Mouse (Mus musculus): Measurements from ENCODE around the gene Basp1.
"Not testable (repeated sequence)": the region's sequence is repeated elsewhere in the genome, so short reads cannot be mapped to it uniquely, and the experiment has no call there.

Gene Basp1

GRCm38 (mm10) chr15:25413378-25413901 lies at the start of gene Basp1:
Gene Basp1, minus strand, starts transcription at chr15:25413764.
- peak; percentile 59 for DNase-seq (ENCODE audit: low spot score)

GRCm38 (mm10) chr15:25463076-25463475 lies 49.5 kb upstream of the Basp1 start:
- not testable (repeated sequence) for DNase-seq (ENCODE audit: low spot score)

GRCm38 (mm10) chr15:25462056-25462762 lies 48.6 kb upstream of the Basp1 start:
- no peak for DNase-seq (ENCODE audit: low spot score)

- no peak for DNase-seq (ENCODE audit: low spot score)
These were observed 46.3 kb upstream of the Basp1 start for GRCm38 (mm10) chr15:25459901-25460300.

GRCm38 (mm10) chr15:25457421-25457820 lies 43.9 kb upstream of the Basp1 start:
- no peak for DNase-seq (ENCODE audit: low spot score)

- no peak for DNase-seq (ENCODE audit: low spot score)
These were observed 40.0 kb upstream of the Basp1 start for GRCm38 (mm10) chr15:25453538-25453937.

- DNase-seq (ENCODE audit: low spot score), result no peak
These were observed 35.8 kb upstream of the Basp1 start for GRCm38 (mm10) chr15:25449348-25449747.

- no peak for DNase-seq (ENCODE audit: low spot score)
These were observed 35.3 kb upstream of the Basp1 start for GRCm38 (mm10) chr15:25448703-25449340.

GRCm38 (mm10) chr15:25447136-25447535 lies 33.6 kb upstream of the Basp1 start:
- no peak for DNase-seq (ENCODE audit: low spot score)

- no peak for DNase-seq (ENCODE audit: low spot score)
These were observed 32.6 kb upstream of the Basp1 start for GRCm38 (mm10) chr15:25446155-25446487.

- no peak for DNase-seq (ENCODE audit: low spot score)
These were observed 32.0 kb upstream of the Basp1 start for GRCm38 (mm10) chr15:25445361-25446154.

GRCm38 (mm10) chr15:25444208-25444607 lies 30.6 kb upstream of the Basp1 start:
- no peak for DNase-seq (ENCODE audit: low spot score)

GRCm38 (mm10) chr15:25443140-25443790 lies 29.7 kb upstream of the Basp1 start:
- DNase-seq (ENCODE audit: low spot score), result no peak

GRCm38 (mm10) chr15:25441868-25442185 lies 28.3 kb upstream of the Basp1 start:
- no peak for DNase-seq (ENCODE audit: low spot score)

- DNase-seq (ENCODE audit: low spot score), result peak; percentile 61
These were observed 27.7 kb upstream of the Basp1 start for GRCm38 (mm10) chr15:25440991-25441867.

GRCm38 (mm10) chr15:25440317-25440716 lies 26.8 kb upstream of the Basp1 start:
- DNase-seq (ENCODE audit: low spot score), result no peak

- no peak for DNase-seq (ENCODE audit: low spot score)
These were observed 18.8 kb upstream of the Basp1 start for GRCm38 (mm10) chr15:25432341-25432740.

- DNase-seq (ENCODE audit: low spot score), result no peak
These were observed 16.6 kb upstream of the Basp1 start for GRCm38 (mm10) chr15:25430167-25430566.

- no peak for DNase-seq (ENCODE audit: low spot score)
These were observed 15.4 kb upstream of the Basp1 start for GRCm38 (mm10) chr15:25429007-25429406.

GRCm38 (mm10) chr15:25428551-25428950 lies 15.0 kb upstream of the Basp1 start:
- DNase-seq (ENCODE audit: low spot score), result no peak

- peak; percentile 39 for DNase-seq (ENCODE audit: low spot score)
These were observed 6.7 kb upstream of the Basp1 start for GRCm38 (mm10) chr15:25420266-25420665.

Data from urinary bladder, postnatal 25 days (tissue).